Mouse (Mus musculus): ENCODE measurements at regions not wholly inside any gene's neighbourhood (a gene's known extent, or its start where the extent isn't known, plus 50 kb on each side); places are given as distances from the start of the nearest gene placed in this dataset.

DNA sequence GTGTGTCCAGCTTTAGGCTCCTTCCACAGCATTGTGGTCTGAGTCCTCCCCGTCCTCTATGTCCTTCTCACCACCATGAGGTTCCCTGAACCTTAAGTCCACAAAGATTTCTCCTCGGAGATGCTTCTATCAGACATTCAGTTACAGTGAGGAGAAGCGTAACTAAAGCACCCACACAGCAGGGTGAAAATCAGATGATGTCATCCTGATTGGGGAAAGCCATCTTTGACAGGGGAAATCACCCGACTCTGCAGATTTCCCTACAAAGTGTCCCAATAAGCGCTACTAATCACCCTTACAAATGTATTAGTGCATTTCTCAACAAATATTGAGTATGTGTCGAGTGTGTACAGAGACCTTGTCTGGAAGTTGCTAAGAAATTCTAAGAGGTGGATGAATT, 484.8 kb upstream of the Gm19410 start:
- intact Hi-C loops (cut with DNase I) = no loop called here
- DNase-seq (ENCODE audit: low spot score in 2 of 2) = no peak

DNA sequence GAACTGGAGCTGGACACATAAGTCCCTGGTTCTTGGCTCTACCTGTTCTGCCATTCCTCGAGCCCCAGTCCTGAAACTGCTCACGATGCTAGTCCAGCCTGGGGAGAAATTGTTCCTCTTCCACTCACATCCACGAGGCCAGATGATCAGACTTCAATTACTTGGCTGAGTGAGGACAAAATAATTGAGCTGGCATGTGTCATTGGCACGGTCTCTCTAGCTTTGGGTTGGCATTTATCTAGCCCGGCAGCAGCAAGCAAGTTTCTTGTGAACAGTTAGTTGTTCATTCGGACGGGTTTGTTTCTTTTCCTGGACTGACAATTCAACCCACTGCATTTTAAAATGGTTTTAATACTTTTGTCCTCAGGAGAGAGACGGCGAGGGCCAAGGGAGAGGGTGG, 482.2 kb upstream of the Gm19410 start:
- DNase-seq (ENCODE audit: low spot score in 2 of 2) = peak in 1 of 2 experiments; percentile 12
- intact Hi-C loops (cut with DNase I) = no loop called here

DNA sequence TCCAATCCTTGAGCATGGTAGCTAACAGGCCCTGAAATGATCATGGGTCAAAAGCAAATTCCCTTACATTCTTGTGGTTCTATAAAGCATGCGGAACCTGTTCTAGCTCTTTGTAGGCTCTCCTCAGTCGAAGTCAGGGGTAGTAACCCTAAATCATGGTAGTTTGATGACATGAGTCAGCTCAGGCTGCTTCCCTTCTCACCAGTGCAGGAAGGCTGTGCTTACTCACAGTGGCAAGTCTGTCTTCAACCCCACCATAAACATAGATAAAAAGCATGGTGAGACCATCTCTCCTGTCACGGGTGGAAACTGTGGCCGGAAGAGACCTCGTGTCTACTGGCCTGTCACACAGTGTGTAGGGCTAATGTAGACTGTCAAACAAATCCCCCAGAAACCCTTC, 476.6 kb upstream of the Gm19410 start:
- no peak for DNase-seq (ENCODE audit: low spot score in 2 of 2)
- intact Hi-C loops (cut with DNase I) = no loop called here

DNA sequence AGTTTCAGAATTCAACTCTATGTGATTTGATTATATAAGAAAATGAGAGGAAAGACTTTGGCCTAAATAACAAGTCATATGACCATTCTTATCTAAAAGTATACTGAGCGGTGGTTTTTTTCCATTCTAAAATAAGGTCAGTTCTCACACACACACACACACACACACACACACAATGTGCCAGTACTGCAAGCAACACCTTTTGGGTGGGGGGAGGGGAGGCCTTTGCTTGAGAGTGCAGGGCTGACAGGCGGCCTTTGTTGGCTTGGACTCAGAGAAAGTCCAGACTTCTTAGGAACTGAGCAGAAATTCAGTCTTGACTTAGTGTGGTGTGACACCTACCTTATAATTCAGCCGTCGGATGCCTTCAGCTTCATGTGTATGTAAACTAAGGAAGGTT, 475.6 kb upstream of the Gm19410 start:
- no peak for DNase-seq (ENCODE audit: low spot score in 2 of 2)
- intact Hi-C loops (cut with DNase I) = no loop called here

DNA sequence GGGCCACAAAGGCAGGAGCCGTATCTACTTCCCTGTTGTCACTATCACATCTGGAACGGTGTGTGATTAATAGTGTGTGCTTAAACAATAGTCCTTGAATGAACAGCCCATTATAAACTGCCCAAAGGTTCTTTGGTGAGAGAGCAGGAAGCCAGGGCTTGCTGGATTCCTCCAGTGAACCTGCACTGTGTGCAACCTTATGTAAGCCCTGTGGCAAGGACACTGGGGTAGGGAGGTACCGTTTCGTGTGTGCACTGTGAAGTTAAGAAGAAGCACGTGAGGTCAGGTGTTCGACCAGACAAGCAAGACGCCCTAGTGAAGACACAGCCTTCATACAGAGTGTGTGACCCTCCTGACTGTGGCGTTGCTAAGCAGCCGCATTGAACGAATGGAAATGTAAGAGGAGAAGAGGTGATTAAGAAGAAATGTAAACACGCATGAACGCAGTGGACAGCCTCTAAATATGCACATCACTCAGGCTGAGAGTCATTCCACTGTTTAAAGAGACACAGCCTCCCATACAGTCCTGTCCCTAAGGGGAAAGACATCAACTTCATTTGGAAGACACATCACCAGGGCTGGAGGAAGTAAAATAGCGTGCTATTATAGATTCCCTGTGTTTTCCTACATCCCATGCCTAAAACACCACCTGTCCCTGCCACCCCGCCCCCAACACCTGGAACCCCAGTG, 472.0 kb upstream of the Gm19410 start:
- intact Hi-C loops (cut with DNase I) = no loop called here
- no peak for DNase-seq (ENCODE audit: low spot score in 2 of 2)

DNA sequence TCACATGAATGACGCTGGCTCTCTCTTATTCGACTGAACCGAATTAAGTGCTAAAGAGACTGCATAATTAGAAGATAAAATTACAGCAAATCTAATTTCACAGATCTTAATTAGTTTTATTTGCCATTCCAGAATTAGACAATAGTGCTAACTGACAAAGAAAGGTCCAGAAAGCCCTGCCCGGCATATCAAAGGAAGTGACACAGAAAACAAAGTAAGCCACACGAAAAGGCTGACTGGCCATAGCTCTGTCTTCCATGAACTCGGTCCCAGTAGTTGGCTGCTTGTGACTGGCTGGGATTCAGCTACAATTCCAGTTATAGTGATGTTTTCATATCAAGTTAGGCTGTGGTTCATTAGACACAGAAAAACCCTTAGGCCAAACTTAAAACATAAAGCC, 468.7 kb upstream of the Gm19410 start:
- DNase-seq (ENCODE audit: low spot score in 2 of 2) = no peak
- intact Hi-C loops (cut with DNase I) = no loop called here

DNA sequence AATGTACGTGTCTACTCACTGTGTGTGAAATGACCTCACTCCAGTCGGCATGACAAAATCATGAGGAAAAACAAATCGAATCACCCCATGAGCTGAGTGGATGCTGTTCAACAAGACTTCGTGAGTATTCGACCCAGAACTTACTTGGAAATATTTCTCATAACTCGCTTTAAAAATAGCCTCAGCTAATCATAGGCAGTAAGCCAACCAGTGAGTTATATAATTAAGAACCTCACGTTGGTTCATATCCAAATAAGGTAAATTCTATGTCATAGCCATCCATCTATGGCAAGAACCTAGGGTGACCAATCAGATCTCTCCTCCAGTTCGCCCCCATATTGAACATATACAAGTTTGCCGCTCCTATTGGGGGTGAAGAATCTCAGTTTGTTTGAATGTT, 466.5 kb upstream of the Gm19410 start:
- DNase-seq (ENCODE audit: low spot score in 2 of 2) = no peak
- intact Hi-C loops (cut with DNase I) = no loop called here

DNA sequence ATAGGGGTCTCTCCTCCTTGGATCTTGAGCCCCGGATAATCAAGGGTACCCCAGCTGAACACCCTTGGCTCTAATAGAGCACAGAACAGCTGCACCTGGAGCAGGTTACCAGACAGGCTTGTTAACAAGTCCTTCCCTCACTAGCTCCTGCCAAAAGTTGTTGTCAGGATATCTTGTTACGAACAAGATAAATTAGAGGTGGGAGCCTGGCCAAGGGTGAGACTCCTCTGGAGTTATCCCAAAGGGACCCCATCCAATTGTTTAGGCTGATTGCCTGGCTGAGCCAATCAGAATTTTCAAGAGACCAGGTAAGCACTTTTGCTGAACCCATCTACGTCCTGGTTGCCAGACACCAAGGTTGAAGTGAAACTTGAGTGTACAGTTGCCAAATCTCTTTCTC, 465.2 kb upstream of the Gm19410 start:
- intact Hi-C loops (cut with DNase I) = no loop called here
- DNase-seq (ENCODE audit: low spot score in 2 of 2) = no peak

DNA sequence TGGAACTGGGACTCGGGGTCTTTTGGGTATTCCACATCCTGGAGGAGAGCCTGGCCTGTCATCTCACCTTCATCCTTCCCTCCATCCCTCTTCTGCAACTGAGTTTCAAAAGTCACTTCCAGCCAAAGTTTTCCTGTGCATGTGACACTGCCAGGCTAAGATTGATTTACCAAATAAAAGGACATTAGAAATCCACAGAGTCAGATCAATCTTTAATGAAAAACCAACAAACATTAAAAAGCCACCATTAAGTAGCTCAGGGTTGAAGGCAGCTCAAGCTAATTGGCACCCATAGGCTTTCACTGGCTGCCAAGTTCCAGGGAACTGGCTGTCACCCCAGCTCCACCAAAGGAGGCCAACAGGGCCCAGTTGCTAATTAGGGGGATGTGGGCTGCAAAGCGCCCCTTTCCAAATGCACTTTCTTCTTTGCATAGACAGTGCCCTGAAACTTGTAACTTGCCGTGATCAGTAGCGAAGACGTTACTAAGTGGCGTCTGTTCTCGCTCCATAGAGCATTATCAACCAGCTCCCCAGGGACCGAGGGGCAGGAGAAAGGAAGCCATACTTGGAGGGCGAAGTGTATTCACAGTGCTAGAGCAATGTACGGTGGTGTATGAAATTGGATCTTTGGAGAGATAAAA, 464.6 kb upstream of the Gm19410 start:
- intact Hi-C loops (cut with DNase I) = no loop called here
- peak in 1 of 2 experiments; percentile 24 for DNase-seq (ENCODE audit: low spot score in 2 of 2)

DNA sequence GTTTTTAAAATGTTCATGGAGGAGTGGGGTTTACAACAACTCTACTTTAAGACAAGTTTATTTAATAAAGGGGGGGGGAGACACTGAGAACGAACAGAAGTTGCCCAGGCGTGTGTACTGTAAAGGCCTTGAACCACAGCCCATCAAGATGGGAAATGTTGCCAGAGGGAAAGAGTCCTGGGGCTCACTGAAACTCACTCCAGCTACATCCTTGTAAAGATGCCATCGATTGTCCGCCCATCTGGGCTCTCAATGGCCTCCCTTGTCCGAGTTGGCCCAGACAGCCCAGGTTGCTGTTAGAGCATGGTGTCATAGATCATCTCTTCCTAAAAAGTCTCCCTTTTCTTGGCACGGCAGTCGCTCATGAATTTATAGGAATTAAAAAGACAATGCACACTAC, 462.7 kb upstream of the Gm19410 start:
- no peak for DNase-seq (ENCODE audit: low spot score in 2 of 2)
- intact Hi-C loops (cut with DNase I) = no loop called here

DNA sequence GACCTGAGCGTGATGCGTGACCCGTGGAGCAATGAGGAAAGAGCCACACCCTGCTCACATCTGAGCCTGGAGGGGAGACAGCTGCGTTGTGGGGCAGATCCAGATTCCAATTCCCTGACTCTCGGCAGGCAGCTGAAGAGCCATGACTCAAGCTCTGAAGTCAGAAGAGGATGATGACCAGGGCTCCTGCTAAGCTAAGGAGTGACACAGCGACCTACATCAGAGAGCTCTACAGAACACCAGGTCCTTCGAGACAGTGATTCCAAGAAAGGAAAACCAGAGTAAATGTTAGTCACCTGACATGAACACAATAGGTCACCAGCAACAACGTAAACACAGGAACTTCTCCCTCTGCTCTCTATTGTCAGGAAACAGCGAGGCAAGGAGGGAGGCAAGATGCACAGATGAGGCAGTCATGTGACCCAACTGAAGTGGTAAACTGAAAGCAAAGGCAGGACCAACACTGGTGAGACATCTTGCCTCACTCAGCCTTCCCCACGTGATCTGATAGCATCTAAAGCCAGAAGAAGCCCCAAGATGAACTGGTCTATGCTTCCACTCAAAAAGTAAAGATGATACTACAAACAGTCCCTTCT, 444.2 kb upstream of the Gm19410 start:
- DNase-seq (ENCODE audit: low spot score in 2 of 2) = no peak
- intact Hi-C loops (cut with DNase I) = no loop called here

DNA sequence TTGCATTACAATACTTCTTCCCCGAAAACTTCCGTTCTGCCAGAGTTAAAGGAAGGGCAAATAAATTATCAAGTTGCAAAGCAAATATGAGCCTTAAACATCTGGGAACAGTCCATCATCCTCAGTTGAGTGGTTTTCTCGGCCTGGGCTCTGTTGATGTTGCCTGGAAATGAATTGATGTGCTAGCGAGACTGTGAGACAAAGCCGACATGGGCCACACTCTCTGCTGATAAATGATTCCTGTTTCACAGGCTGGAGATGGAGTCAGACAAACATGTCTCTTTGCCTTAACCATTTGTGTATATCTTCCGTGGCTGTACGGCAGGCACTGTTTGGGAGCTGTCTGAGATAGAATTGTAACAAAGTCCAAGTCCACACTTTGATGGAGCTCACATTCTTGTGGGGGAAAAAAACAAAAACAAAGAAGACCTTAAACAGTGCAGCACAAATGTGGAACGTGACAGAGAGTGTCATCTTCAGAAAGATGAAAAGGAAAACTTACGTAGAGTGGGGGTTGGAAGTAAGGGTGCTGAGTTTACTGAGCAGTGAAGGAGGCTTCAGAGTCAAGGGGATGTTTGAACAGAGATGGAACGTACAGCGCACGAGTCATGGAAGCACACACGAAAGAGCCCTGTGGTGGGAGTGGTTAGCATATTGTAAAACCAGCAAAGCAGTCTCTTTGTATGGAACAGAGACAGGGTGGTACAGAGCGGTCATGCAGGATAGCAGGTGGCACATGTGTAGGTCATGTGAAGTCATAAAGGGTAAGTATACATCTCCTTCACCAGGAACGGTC, 442.2 kb upstream of the Gm19410 start:
- no peak for DNase-seq (ENCODE audit: low spot score in 2 of 2)
- intact Hi-C loops (cut with DNase I) = no loop called here
